Mouse (Mus musculus) liver, postnatal 0 days (tissue): ENCODE results near the gene Zfp12. TPM values are rescaled to one million over a fixed set of nuclear protein-coding genes. Genes with fewer than 3 reads are reported as not detected.
A peak's percentile ranks its signal among the peaks of the same experiment; 100 is the strongest.

Experiments
- ATAC-seq: fragments of 200-750 bp; cut with Nextera tagmentation; 2 replicates; pipeline ENCODE4 v1.8.0; 2017; ENCODE audit warnings: mild to moderate bottlenecking, moderate library complexity
- DNase-seq: peaks from one replicate; pipeline ENCODE4 v3.0.0-alpha.2; 2016
- H3K27ac ChIP-seq: fragments of 300-500 bp; sonication (generic); 2 replicates; pipeline ENCODE4 v1.5.1; 2014; ENCODE audit warnings: antibody characterized with exemption, moderate library complexity, mild to moderate bottlenecking, low read depth
- H3K27me3 ChIP-seq: fragments of 300-500 bp; sonication (generic); 2 replicates; pipeline ENCODE4 v1.6.1; 2014; ENCODE audit warnings: low read length, control low read depth, mixed read lengths; ENCODE audit not compliant: insufficient read depth
- H3K36me3 ChIP-seq: fragments of 300-500 bp; sonication (generic); replicated peaks from 2 replicates; pipeline ENCODE4 v1.6.1; 2014; ENCODE audit warnings: mild to moderate bottlenecking, control low read depth, low read length, moderate library complexity, mixed read lengths; ENCODE audit not compliant: insufficient read depth
- H3K4me1 ChIP-seq: fragments of 300-500 bp; sonication (generic); 2 replicates; pipeline ENCODE4 v1.6.1; 2014; ENCODE audit warnings: antibody characterized with exemption, mild to moderate bottlenecking, control low read depth; ENCODE audit not compliant: insufficient read depth
- H3K4me2 ChIP-seq: fragments of 300-500 bp; sonication (generic); 2 replicates; pipeline ENCODE4 v1.6.1; 2014; ENCODE audit warnings: low read depth, mild to moderate bottlenecking, low read length, moderate library complexity, mixed read lengths
- H3K4me3 ChIP-seq: fragments of 300-500 bp; sonication (generic); 2 replicates; pipeline ENCODE4 v1.5.1; 2014; ENCODE audit warnings: low read depth, low read length
- H3K9ac ChIP-seq: fragments of 300-500 bp; sonication (generic); replicated peaks from 2 replicates; pipeline ENCODE4 v1.6.1; 2014; ENCODE audit warnings: mild to moderate bottlenecking, moderate library complexity
- H3K9me3 ChIP-seq: fragments of 300-500 bp; sonication (generic); 2 replicates; pipeline ENCODE4 v1.6.1; 2016; ENCODE audit warnings: mild to moderate bottlenecking, control low read depth, low read length, mixed read lengths
- CTCF ChIP-seq: sonication (generic); IDR thresholded peaks from 2 replicates; pipeline ENCODE4 v1.5.1; 2016; ENCODE audit warnings: antibody characterized with exemption, low read depth
- EP300 ChIP-seq: IDR thresholded peaks from 2 replicates; pipeline ENCODE4 v1.6.1; 2016; ENCODE audit warnings: antibody characterized with exemption, low read depth, mild to moderate bottlenecking
- WGBS: fragments of 180-500 bp; shearing (Covaris S2); extraction: QIAGEN DNeasy Blood & Tissue Kit; methylation state at CpG from one replicate; pipeline ENCODE4 v1.1.7; 2014; ENCODE audit not compliant: insufficient replicate concordance; 5-methylcytosine and 5-hydroxymethylcytosine counted together
- polyA plus RNA-seq: library from polyadenylated mRNA; unstranded; fragments of >200 nt; fragmentation: Nextera tagmentation; extraction: Ambion mirVana; gene quantifications from 2 replicates; pipeline ENCODE4 v1.2.1, GENCODE M21; 2015

Zfp12 gene
- polyA plus RNA-seq, 1 experiment from 2014 or later: 1.4 TPM

- TF ChIP-seq CTCF: no peak
- Histone ChIP-seq H3K9ac (no peak overlapping the region), H3K36me3 (0 out of 2 replicates have a peak, but pooled peaks cover 4% of the 10 kb centered on the region), H3K4me1 (peaks cover 8% of the 10 kb centered on the region), H3K9me3 (no peaks in the 10 kb centered on the region), H3K27ac (no peak overlapping the region), H3K27me3 (peaks cover 61% of the 10 kb centered on the region), H3K4me3 (0 out of 2 replicates have a peak overlapping the region, but pooled peaks have one; percentile 32), H3K4me2 (no peak overlapping the region)
- ATAC-seq (no peak), DNase-seq (no peak)
- WGBS: 14% methylated on average over 18 of the region's 18 CpGs
These were observed 17.8 kb downstream of the Zfp12 start for GRCm38 (mm10) chr5:143252791-143253185.

DNA sequence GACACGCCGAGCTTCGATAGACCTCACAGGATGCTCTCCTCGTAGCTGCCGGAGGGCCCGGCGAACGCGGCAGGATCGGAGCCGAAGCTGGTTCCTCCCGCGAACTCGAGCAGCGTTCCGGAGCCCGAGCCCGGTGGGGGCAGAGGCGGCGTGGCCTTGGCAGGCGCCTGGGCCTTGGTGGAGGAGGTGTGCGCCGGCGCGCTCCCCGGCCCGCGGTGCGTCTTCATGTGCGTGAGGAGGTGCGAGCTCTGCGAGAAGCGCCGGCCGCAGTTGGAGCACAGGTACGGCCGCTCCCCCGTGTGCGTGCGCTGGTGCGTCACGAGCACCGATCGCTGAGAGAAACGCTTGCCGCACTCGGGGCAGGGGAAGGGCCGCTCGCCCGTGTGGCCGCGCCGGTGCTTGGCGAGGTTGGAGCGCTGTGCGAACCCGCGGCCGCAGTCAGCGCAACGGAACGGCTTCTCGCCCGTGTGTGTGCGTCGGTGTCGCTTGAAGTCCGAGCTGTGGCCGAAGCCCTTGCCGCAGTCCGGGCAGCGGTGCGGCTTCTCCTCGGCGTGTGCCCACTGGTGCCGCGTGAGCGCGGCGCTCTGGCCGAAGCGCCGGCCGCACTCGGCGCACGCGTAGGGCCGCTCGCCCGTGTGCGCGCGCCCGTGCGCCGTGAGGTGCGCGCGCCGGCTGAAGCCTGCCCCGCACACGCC lies 18.4 kb downstream of the Zfp12 start:
- H3K9me3 ChIP-seq: no peaks in the 10 kb centered on the region
- H3K36me3 ChIP-seq: 0 out of 2 replicates have a peak, but pooled peaks cover 4% of the 10 kb centered on the region
- peaks cover 61% of the 10 kb centered on the region for H3K27me3 ChIP-seq
- DNase-seq: no peak
- H3K27ac ChIP-seq: no peak overlapping the region
- no peak for TF ChIP-seq CTCF
- no peak for TF ChIP-seq EP300
- H3K9ac ChIP-seq: no peak overlapping the region
- ATAC-seq: peak; percentile 21; the same call in 1 of the 2 replicates
- WGBS: 3% methylated on average over 102 of the region's 103 CpGs
- peak overlapping the region; percentile 58 for H3K4me2 ChIP-seq
- peak overlapping the region; percentile 32 for H3K4me3 ChIP-seq
- H3K4me1 ChIP-seq: peaks cover 8% of the 10 kb centered on the region

DNA sequence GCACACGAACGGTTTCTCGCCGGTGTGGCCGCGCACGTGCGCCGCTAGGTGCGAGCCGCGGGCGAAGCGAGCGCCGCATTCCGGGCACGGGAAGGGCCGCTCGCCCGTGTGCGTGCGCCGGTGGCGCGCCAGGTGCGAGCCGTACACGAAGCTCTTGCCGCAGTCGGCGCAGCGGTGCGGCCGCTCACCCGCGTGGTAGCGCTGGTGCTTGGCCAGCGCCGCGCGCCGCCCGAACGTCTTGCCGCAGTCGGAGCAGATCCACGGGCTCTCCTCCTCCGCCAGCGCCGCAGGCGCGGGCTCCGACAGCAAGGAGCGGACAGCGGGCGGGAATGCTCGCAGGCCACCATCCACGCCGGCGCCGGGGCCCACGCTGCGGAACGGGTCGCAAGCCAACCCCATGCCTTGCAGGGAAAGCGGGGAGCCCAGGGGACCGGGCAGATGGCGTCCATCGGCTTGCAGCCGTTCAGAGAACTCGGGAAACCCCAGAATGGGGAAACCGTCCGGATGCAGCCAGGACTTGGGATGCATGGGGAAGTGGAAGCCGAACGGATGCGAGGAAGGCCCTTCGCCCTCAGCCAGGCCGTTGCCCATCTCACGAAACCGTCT lies 19.0 kb downstream of the Zfp12 start:
- Histone ChIP-seq H3K4me2 (peak overlapping the region; percentile 58), H3K4me3 (peak overlapping the region; percentile 32), H3K27me3 (peaks cover 61% of the 10 kb centered on the region), H3K27ac (no peak overlapping the region), H3K9me3 (no peaks in the 10 kb centered on the region), H3K36me3 (0 out of 2 replicates have a peak, but pooled peaks cover 2% of the 10 kb centered on the region), H3K9ac (no peak overlapping the region), H3K4me1 (peaks cover 8% of the 10 kb centered on the region)
- 5% methylated on average over 65 of the region's 81 CpGs for WGBS
- ATAC-seq (peak; percentile 27; the same call in 1 of the 2 replicates), DNase-seq (no peak)
- TF ChIP-seq CTCF (no peak), EP300 (no peak)

DNA sequence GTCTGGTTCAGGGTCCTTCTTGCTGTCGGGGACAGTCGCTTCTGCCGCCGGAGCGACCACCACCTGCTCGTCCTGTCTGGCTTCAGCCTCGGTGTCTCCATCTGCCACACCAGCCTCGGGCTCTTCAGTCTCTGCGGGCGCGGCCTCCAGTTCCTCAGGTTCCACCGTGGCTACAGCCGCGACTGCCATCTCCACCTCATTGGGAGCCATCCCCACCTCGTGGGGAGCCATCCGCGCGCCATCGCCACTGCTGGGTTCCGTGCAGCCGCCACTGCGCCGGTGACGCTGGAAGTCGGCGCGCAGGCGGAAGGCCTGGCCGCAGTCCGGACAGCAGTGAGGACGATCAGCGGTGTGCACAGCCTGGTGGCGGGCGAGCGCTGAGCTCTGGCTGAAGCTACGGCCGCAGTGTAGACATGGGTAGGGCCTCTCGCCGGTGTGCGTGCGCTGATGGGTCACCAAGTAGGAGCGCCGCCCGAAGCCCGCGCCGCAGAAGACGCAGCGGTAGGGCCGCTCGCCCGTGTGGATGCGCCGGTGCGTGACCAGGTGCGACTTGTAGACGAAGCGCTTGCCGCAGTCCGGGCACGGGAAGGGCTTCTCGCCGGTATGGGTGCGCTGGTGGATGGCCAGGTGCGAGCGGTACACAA lies 19.6 kb downstream of the Zfp12 start:
- peaks cover 8% of the 10 kb centered on the region for H3K4me1 ChIP-seq
- no peak overlapping the region for H3K4me3 ChIP-seq
- 0 out of 2 replicates have a peak, but pooled peaks cover 2% of the 10 kb centered on the region for H3K36me3 ChIP-seq
- no peak for TF ChIP-seq CTCF
- no peak for TF ChIP-seq EP300
- WGBS: 11% methylated on average over 65 of the region's 66 CpGs
- H3K9ac ChIP-seq: no peak overlapping the region
- H3K4me2 ChIP-seq: no peak overlapping the region
- H3K9me3 ChIP-seq: no peaks in the 10 kb centered on the region
- ATAC-seq (no peak; the same call in 1 of the 2 replicates), DNase-seq (no peak)
- H3K27ac ChIP-seq: no peak overlapping the region
- peaks cover 61% of the 10 kb centered on the region for H3K27me3 ChIP-seq

GRCm38 (mm10) chr5:143255131-143255519 lies 20.2 kb downstream of the Zfp12 start:
- Histone ChIP-seq H3K4me2 (no peak overlapping the region), H3K27me3 (peaks cover 61% of the 10 kb centered on the region)
- 16% methylated on average over 24 of the region's 24 CpGs for WGBS

GRCm38 (mm10) chr5:143255802-143256201 lies 20.8 kb downstream of the Zfp12 start:
- peaks cover 8% of the 10 kb centered on the region for H3K4me1 ChIP-seq
- TF ChIP-seq EP300 (no peak), CTCF (no peak)
- H3K27me3 ChIP-seq: peaks cover 61% of the 10 kb centered on the region
- no peak overlapping the region for H3K9ac ChIP-seq
- H3K9me3 ChIP-seq: no peaks in the 10 kb centered on the region
- no peak for ATAC-seq
- DNase-seq: no peak
- H3K4me3 ChIP-seq: no peak overlapping the region
- 0 out of 2 replicates have a peak, but pooled peaks cover 2% of the 10 kb centered on the region for H3K36me3 ChIP-seq
- H3K27ac ChIP-seq: no peak overlapping the region
- no peak overlapping the region for H3K4me2 ChIP-seq
- WGBS: 72% methylated on average over 5 of the region's 5 CpGs

More at GRCm38 (mm10) chr5:143255131-143255519, 20.2 kb downstream of the Zfp12 start:
- ATAC-seq: no peak
- Histone ChIP-seq H3K36me3 (0 out of 2 replicates have a peak, but pooled peaks cover 2% of the 10 kb centered on the region), H3K4me3 (no peak overlapping the region), H3K4me1 (peaks cover 8% of the 10 kb centered on the region), H3K9ac (no peak overlapping the region), H3K27ac (no peak overlapping the region), H3K9me3 (no peaks in the 10 kb centered on the region)
- no peak for DNase-seq
- TF ChIP-seq EP300 (no peak), CTCF (no peak)
